Mouse (Mus musculus) thymus, postnatal 10 days (tissue): Measurements from ENCODE around the gene Esyt1.
"Not testable (repeated sequence)": the region's sequence is repeated elsewhere in the genome, so short reads cannot be mapped to it uniquely, and the experiment has no call there.

ENCODE experiments used
- DNase-seq, 2 experiments: peaks; one replicate each; pipeline ENCODE4 v3.0.0; 2021; ENCODE audit warnings: low spot score in 2 of 2

Gene Esyt1

DNA sequence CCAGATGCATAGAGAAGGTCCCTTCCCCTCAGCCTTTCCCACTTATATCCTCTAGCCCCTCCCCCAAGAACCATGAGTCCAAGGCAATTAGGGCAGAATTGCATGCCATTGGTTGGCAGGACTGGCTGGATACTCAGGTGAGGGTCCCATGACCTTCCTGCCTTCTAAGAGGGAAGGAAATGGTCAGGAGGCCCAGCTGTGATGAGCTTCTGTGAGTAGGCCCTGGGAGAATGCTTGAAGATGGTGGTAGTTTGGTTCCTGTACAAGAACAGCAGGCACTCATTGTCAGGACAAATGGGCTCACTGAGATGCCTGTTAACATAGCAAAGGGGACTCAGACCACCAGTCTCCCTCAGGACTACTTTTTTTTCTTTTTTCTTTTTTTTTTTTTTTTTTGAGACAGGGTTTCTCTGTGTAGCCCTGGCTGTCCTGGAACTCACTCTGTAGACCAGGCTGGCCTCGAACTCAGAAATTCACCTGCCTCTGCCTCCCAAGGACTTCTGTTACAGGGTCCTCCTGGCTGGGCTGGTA is 12.7 kb upstream of the Esyt1 start:
- no peak for DNase-seq

DNA sequence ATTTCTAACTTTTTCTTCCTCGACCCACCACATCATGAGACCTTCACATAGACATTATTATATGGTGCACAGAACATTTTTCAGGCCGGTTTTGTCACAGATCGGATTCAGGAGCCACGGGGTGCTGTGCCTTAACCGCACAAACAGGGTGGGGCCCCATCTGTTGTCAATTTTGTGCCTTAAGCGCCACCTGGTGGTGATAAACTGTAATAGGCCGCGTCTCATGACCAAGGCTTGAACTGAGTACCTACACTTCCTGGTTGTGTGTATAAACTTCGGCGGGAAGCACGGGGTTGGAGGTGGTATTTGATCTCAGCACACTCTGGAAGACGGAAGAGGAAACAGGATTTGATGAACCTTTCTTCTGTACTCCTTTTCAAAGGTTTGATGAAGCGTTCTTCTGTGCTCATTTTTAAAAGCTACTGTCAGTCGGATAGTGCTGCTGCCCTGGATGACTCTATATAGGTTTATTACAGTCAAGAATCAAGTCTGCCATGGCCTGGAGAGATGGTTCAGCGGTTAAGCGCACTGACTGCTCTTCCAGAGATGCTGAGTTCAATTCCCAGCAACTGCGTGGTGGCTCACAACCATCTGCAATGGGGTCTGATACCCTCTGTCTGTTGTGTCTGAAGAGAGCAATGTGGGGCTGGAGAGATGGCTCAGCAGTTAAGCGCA is 10.7 kb upstream of the Esyt1 start:
- DNase-seq: peak; percentile 90 to 93

GRCm38 (mm10) chr10:128535624-128536265 is 10.1 kb upstream of the Esyt1 start:
- DNase-seq: no peak

DNA sequence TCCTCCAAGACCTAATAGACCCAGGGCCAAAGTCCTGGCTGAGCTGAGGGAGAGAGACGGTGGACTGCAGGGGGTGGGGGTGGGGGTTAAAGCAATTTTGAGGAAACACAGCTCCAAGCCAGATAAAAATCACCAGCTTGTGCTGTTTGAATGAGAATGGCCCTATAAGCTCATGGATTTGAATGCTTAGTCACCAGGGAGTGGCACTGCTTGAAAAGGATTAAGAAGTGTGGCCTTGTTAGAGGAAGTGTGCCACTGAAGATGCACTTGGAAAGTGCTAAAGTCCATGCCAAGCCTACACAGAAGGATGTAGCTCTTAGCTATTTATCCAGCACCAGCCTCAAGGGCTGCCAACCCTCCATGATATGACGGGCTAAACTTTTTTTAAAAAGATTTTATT is 9.5 kb upstream of the Esyt1 start:
- DNase-seq: no peak

- no peak for DNase-seq
These were observed 990 bp upstream of the Esyt1 start for GRCm38 (mm10) chr10:128526366-128527356.

- DNase-seq: peak; percentile 56 to 66
These were observed 674 bp downstream of the Esyt1 start for GRCm38 (mm10) chr10:128524732-128525662.

- no peak for DNase-seq
These were observed 1.4 kb downstream of the Esyt1 start for GRCm38 (mm10) chr10:128524111-128524731.

DNA sequence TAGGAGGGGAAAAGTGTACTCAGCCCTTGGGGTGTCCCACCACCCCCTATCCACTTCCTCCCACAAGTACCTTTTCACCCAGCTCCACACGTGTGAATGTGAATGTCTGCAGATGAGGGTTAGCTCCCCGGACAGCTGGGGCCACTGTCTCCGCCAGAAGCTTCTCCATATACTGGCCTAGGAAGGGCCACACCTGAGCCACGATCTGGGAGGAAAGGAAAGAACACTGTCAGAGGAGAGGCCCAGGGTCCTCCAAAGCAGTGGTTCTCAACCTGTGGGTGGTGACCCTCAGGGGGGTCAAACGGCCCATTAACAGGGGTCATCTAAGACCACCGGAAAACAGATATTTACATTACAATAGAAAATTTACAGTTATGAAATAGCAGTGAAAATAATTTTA is 3.3 kb downstream of the Esyt1 start:
- no peak for DNase-seq

- DNase-seq: no peak
These were observed 5.1 kb downstream of the Esyt1 start for GRCm38 (mm10) chr10:128520591-128520990.

DNA sequence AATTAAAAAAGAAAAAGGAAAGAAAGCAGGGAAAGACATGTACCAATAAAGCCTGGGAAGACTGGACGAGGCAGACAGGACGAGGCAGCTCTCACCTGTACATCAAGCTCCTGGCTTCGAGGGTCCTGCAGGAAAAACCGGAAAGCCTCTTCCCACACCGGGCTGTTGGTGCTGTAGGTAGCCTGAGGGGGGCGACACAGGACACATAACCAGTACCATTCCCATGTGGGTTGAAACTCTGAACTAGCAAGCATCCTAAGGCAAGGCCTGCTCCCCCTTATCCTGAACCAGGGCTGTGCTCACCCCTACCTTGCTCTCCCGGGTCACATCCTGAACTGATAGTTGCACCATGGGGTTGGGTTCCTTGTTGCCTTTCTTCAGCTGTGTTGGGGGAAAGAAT is 6.8 kb downstream of the Esyt1 start:
- DNase-seq: peak in 1 of 2 experiments; percentile 47

DNA sequence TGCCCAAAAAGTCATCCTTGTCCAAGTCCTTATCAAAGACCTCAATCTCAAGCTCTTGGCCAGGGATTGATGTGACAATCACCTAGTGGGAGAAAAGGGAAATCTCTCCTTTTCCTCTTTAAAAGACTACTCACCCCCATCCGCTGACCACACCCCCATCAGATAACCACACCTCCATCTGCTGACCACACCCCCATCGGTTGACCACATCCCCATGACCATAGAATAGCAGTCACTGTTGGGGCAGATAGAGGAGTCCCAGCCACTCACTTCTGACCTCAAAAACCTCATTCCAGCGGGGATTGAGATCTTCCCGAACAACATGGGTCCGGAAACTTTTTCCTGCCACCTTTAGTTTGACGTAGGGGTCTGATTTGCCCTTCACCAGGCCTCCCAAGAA is 9.0 kb downstream of the Esyt1 start:
- no peak for DNase-seq

GRCm38 (mm10) chr10:128516029-128516428 is 9.6 kb downstream of the Esyt1 start:
- no peak for DNase-seq

GRCm38 (mm10) chr10:128515044-128515443 is 10.6 kb downstream of the Esyt1 start:
- no peak for DNase-seq

GRCm38 (mm10) chr10:128511761-128512160 is 13.9 kb downstream of the Esyt1 start:
- no peak for DNase-seq

DNA sequence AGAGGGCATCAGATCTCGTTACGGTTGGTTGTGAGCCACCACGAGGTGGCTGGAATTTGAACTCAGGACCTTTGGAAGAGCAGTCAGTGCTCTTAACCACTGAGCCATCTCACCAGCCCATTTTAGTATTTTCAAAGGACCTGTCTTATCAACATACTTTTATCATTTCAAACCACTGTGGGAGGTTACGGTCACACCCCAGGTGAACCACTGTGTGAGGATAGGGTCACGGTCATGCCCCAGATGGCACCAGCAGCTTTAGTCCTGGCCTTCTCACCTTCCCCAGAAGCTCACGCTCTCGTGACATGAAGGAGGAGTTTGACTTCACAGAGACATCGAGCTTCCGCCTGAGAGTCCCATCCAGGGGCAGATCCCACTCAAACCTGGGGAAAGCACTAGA is 14.5 kb downstream of the Esyt1 start:
- DNase-seq: no peak

DNA sequence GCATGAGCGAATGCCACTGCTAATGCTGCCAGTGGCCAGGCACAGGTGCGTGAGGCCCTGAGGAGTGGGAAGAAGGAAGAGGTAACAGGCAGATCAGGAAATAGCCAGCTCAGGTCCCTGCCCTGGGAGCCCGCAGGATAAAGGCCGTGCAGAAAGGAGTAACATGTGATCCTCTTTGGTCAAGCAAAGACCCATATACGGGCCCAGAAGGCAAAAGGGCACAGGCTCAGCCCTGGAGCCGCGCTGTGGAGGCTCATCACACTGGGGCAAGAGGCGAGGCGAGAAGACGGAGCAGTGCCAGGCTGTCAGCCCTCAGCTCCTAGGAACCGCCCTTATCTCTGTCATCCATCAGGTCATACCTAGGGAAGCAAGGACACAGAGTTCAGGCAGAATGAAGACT is 15.4 kb downstream of the Esyt1 start:
- DNase-seq: no peak

GRCm38 (mm10) chr10:128509831-128510230 is 15.8 kb downstream of the Esyt1 start:
- DNase-seq: no peak

DNA sequence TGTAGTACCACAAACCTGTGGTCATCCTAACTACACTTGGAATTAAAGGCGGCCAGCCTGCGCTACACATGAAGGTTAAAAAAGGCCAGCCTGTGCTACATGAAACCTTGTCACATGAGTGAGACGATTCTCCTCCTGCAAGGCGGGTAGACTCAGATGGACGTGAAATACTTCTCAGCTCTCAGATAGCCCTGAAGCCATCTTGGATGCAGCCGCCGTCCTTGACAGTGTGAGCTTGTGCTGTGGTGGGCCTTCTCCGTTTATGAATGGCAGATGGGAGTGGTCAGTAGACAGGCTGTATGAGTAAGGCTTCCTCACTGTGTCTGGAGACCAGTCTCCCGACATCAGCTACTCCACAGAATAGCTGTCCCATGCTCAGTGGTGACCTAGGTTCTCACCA is 16.5 kb downstream of the Esyt1 start:
- DNase-seq: no peak

GRCm38 (mm10) chr10:128508260-128508659 is 17.4 kb downstream of the Esyt1 start:
- no peak for DNase-seq

GRCm38 (mm10) chr10:128505974-128506373 is 19.7 kb downstream of the Esyt1 start:
- no peak for DNase-seq

DNA sequence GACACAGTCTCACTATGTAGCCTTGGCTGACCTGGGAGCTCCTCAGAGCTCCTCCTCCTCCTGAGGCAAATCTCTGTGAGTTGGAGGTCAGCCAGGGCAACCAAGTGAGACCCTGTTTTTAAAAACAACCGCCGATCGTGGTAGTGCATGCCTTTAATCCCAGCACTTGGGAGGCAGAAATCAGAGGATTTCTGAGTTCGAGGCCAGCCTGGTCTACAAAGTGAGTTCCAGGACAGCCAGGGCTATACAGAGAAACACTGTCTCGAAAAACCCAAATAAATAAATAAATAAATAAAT is 20.4 kb downstream of the Esyt1 start:
- not testable (repeated sequence) for DNase-seq
